Mouse (Mus musculus) effector memory CD4-positive, alpha-beta T cell, adult 5 months (primary cell): Measurements from ENCODE around the gene Myd88. TPM values are rescaled to one million over a fixed set of nuclear protein-coding genes. Genes with fewer than 3 reads are reported as not detected.

Experiments used
- polyA plus RNA-seq: library from polyadenylated mRNA; unstranded; fragments of 100-300 nt; shearing (Covaris generic); gene quantifications from one replicate; pipeline ENCODE4 v1.2.1, GENCODE M21; 2017

Gene Myd88
- polyA plus RNA-seq, result 48.8 TPM

GRCm38 (mm10) chr9:119340909-119341816 is at the start of gene Myd88:
TSS of gene Myd88 (minus strand) at chr9:119341411.

GRCm38 (mm10) chr9:119365284-119365683 is 24.1 kb upstream of the Myd88 start, which contains the start of gene Slc22a14:
TSS of gene Slc22a14 (minus strand) at chr9:119365553.

GRCm38 (mm10) chr9:119357331-119358057 is 16.3 kb upstream of the Myd88 start, which contains the start of gene Xylb:
TSS of gene Xylb (plus strand) at chr9:119357381.

GRCm38 (mm10) chr9:119339558-119340211 is 1.5 kb downstream of the Myd88 start, which contains the start of gene Acaa1a:
TSS of gene Acaa1a (plus strand) at chr9:119339676.

GRCm38 (mm10) chr9:119322289-119323259 is 18.6 kb downstream of the Myd88 start, which contains the start of gene Oxsr1:
TSS of gene Oxsr1 (minus strand) at chr9:119322427.

Other genes starting within 250 kb of the Myd88 start
- 2.0 TPM for gene Plcd1, start 247.9 kb downstream of the Myd88 start, polyA plus RNA-seq
- 0.16 TPM for gene Dlec1, start 238.9 kb downstream of the Myd88 start, polyA plus RNA-seq
- gene Acaa1b, start 184.3 kb downstream of the Myd88 start, polyA plus RNA-seq, result not detected
- gene Gm47289, start 182.2 kb downstream of the Myd88 start, polyA plus RNA-seq, result not detected
- not detected for gene Slc22a13, start 132.3 kb downstream of the Myd88 start, polyA plus RNA-seq
- gene Oxsr1, start 19.0 kb downstream of the Myd88 start, polyA plus RNA-seq, result 31.7 TPM
- gene Acaa1a, start 1.7 kb downstream of the Myd88 start, polyA plus RNA-seq, result 75.7 TPM
- 0.84 TPM for gene Xylb, start 16.0 kb upstream of the Myd88 start, polyA plus RNA-seq
- gene Slc22a14, start 24.1 kb upstream of the Myd88 start, polyA plus RNA-seq, result not detected
- gene Acvr2b, start 60.7 kb upstream of the Myd88 start, polyA plus RNA-seq, result 0.47 TPM
- 5.5 TPM for gene Exog, start 103.5 kb upstream of the Myd88 start, polyA plus RNA-seq
- gene Scn5a, start 237.6 kb upstream of the Myd88 start, polyA plus RNA-seq, result not detected